Mouse (Mus musculus): Measurements from ENCODE around the gene Nptn.
A peak's percentile ranks its signal among the peaks of the same experiment; 100 is the strongest.

Nptn gene

DNA sequence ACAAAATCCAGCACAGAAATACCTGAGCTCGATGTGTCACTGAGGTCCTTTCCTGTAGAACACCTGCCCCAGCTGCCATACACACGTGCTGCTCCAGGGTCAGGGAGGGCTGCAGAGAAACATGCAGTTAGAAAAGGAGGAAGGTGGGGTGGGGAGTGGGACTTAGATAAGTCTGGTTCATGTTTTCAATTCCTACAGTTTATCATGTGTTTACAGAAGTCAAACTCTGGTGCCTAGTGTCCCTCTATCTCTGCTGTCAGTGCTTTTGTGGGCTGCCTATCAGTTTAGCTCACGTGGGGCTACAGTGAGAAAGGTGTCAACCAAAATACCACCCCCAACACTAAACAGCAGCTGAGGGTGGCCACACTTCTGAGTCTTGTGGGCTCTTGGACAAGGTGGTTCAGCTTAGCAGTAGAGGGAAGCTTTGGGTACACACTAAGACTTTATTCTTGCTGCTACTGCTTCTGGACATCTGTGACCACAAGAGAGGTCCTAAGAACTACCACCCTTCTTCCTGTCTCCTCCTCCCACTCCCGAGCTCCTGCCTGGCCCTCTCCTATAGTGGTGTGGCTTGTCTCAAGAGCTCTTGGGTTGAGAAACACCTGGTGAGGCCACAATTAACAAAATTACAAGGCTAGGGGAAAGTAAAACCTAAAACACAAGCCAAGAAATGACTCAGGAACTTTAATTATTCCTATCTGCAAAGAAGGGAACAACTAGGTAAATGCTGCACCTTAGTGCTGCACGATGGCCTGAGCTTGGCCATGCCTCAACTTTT lies 75.9 kb downstream of the Nptn start:
- DNase-seq: no peak

DNA sequence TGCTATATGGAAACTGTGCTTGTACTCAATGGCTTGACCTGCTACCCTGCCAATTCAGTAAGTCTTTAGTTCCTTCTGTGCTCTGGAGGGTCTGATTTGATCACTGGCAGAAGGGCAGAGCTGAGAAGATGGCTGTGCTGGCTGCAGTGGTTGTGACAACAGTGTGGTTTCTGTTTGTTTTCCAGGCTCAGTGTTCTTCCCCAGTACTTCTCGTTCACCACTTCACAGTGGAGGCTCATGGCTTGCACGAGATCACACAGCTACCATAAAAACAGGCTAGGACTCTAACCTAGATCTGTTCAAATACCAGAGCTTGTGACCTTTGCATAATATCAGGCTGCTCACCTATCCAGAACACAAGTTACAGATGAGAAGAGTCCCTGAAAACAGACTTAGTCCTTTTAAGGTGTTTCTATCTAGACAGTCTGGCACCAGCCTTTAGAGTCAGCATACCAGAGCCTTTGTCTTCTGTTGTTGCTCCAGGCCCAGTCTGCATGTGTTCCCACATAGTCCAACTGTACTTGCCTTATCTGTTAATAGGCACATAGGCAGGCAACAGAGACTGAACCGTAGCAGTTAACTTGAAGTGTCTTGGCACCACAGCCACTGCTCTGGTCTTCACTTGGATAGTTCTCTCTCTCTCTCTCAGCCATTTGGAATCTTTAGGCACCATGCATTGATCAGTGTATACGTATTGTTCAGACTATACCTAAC lies 76.7 kb downstream of the Nptn start:
- DNase-seq: no peak

DNA sequence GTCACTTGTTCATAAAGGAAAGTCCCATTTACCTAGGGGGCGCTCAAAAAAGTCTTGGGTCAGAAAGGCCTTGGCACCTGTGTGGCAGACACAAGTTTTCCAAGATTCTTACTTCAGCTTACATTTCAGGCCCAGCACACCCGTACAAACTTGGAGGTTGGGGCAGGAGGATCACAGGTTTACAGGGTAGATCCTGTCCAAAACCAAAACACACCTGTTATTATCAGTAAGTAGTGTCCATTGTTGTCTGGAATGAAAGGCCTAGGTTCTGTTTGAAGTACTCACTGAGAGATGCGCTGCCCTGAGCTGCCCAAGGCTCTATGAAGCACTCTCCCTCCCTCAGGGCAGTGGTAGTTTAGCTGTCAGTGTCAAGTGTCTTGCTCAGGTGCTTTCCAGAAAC lies 77.3 kb downstream of the Nptn start:
- DNase-seq: no peak

DNA sequence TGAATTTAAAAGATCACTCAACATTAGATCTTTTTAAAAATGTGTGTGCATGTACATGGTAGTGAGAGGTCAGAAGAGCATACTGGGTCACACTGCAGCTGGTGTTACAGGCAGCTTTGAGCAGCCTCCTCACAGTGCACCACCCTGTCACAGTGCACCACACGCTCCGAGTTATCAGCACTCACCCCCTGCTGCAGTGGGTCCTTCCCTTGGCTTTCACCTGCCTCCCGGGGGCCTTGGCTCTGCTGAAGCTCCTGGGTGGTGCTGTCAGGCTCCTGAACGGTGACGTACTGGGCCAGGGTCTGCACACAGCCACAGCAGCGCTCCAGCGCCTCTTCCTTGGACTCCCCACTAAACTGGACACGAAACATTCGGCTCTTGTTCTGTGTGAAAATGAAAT lies 77.9 kb downstream of the Nptn start:
- no peak for DNase-seq

DNA sequence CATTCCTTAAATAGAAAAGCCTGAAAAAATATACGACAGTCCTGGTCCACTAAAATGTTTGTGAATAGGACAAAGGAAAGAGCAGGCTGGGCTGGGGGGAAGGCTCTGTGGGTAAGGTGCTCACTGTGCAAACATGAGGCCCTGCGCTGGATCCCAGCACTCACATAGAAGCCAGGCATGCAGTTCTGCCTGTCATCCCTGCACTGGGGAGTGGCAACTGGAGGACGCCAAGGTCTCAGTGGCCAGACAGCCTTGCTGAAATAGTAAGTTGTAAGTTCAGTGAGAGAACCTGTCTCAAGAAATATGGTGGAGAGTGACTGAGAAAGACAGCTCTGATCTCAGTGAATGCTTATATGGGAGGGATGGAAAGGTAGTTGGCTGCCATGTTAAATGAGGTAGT lies 78.6 kb downstream of the Nptn start:
- DNase-seq: no peak

DNA sequence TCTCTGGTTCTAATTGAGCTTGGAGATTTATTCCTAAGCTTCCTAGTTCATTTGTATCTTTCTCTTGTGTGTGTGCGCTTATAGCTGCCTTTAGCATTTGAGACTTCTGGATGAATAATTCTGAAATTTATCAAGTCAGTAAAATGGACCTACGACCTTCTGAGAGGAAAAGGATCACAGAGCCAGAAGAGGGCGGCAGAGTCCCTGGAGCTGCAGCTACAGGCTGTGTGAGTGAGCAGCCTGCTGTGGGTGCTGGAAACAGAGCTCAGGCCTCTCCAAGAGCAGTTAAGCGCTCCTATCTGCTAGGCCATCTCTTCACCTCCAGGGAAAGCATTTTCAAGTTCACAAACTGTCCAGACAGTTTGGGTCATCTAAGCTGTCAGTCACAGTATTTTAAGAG lies 80.0 kb downstream of the Nptn start:
- no peak for DNase-seq

DNA sequence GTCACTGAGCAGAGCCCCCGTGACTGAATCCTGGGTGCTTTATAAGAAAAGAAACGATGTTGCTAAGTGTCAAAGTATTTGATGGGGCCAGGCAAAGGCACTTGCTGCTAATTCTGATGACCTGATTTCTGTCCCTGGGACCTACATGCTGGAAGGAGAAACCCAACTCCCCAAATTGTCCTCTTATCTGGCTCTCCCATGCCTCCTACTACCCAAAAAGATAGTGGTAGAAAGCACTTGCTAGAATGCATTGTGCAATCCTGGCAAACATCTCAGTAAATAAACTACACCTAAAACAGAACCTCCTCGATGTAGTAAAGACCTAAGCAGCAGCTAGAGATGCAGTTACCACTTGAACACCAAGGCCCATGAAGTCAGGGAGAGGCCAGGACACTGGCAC lies 80.8 kb downstream of the Nptn start:
- DNase-seq: no peak

DNA sequence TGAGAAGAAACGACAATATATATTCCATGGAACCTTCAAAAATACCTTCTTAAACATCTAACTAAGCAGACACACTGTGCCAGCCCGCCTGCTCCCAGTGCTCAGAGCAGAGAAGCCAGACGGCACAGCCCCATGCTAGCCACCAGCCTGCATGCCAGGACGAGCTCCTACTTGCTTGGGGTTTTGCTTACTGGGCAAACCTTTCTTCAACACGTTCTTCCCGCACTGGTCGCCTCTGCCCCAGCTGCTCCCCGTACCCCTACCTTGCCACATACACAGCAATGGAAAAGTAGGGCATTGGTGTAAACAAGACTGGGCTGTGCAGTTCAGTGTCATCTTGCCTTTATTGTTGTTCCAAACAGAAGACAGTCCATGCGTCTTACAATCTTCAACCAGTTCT lies 83.5 kb downstream of the Nptn start:
- DNase-seq: no peak

DNA sequence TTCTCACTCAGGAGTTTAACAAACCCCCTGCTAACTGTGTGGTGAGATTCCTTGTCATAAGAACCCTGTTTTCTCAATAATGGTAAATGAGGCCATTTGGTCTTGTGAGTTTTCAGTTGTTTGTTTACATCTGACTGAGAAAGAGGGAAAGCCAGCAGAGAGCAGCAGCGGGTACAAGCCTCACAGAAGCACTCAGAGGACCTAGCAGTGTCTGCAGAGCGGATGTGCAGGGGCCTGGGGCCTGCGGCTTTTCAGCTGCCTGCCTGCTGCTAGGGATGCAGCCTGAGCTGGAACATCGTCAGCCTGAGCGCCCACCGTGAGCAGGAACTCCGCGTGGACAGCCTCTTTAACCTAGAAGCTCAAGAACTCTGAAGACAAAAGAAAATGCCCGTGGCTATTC lies 84.2 kb downstream of the Nptn start:
- no peak for DNase-seq

DNA sequence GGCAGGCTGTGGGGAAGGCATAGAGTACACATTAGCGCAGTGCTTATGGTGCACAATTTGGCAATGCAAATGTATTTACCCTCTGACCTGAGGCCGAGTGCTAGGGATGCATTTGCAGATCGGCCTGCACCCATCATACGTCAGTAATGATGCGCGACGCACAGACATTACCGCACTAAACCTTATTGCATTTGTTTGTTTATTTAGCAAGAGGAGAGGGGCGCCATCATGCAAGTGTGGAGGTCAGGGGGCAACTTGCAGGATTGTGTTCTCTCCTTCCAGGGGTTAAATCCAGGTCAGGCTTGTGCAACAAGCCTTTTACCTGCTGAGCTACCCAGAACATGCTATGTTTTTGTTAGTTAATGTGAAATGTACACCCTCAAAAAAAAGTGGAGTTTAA lies 85.2 kb downstream of the Nptn start:
- no peak for DNase-seq

DNA sequence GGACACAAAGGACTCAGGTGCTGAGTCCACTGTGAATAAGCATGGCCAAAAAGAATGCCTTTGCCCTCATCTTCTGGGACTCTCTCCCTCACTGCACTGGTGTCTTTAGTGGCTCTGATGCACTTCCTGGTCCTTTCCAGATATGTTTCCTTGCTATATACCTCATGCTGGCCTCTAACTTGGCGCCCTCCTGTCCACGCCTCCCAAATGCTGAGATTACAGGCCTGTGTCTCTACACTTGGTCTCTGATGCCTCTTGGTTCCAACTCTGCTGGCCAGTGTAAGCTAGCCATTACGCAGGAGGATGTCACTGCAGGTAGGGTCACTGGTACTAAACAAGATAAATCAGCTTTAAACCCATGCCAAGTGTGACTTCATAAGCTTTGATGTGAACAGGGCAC lies 86.1 kb downstream of the Nptn start:
- DNase-seq: no peak

DNA sequence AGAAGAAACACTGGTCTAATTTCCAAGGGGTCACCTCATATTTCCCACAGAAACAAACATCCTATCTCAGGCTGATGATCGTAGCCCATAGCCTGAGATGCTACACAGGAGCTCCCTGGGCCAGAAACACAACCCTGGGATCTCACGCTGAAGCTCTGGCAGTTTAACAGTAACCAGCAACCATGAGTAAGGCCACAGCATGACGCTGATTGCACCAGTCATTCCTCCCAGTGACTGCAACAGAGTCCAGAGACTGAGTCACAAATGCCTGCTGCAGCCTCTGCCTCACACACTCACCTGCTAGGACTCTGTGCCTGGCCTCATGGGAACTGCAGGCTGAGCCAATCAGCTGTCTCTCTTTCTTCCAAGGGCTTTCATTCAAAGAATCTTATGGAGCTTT lies 87.0 kb downstream of the Nptn start:
- no peak for DNase-seq

DNA sequence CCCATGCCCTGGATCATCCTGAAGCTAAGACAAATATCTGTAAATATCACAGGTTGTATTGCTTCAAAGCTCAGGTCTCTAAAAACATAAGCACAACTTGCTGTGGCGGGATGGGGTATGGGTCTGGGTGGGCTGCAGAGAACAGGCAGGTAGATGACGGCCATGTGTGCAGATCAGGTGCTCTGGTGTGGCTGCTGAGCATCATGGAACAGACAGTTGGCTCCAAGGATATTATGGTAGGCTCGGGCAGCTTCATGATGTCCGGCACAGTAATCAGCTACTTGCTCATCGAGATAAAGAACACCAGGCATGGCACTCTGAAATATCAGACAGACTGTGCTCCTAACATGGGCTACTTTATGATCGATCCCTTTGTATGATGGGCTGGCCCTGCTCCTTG lies 87.8 kb downstream of the Nptn start:
- DNase-seq: no peak

DNA sequence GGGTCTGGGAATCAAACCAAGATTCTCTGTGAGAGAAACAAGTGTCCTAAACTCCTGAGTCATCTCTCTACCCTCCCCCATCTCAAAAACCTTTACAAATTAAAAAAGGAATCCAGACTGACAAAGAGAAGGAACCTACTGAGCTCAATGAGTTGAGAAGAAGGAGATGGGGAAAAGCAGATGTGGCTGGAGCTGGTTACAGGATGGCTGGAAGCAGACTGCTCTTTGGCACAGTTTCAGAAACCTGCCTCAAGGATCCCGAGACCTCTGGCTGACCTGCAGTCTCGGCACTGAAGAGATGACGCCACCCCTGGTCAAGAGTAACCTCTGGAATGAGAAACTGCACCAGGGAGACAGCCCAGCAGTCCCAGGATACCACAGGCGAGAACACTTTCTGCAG lies 90.4 kb downstream of the Nptn start:
- DNase-seq: peak; percentile 33

DNA sequence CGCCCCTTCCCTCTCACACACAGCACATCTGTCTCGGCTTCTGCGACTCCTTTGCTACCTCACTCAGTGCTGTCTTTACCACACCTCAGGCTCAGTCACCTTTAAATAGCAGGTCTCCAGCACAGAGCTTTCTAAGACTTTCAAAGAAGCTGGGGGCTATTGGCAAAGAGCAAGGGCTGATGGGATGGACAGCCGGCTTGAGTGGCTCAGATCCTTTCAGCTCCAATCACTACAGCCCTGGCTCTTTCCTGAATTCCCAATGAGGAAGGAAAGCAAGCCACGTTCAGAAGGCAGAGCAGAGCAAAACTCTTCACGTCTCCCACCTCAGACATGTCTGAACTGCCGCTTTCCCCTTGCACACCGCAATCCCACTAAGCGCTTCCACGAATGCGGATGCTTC lies 92.7 kb downstream of the Nptn start:
- DNase-seq: no peak

DNA sequence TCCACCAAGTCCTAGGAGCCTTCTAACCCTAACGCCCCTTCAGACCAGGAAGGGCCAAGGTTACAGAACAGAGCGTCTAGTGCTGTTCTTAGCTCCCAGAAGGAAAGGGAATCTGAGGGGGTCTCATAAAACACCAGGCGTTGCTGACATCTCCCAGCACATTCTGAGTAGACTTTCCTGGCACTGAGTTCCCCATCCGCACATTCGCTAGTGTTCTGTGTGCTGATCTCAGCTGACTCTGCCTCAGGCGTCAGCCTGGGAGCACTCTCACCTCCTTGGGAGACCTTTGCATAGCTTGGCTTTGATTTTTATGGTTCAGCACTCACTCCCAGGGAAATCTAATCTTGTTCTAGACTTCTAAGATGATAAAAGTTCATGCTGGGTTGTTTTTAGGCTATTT lies 93.3 kb downstream of the Nptn start:
- no peak for DNase-seq

DNA sequence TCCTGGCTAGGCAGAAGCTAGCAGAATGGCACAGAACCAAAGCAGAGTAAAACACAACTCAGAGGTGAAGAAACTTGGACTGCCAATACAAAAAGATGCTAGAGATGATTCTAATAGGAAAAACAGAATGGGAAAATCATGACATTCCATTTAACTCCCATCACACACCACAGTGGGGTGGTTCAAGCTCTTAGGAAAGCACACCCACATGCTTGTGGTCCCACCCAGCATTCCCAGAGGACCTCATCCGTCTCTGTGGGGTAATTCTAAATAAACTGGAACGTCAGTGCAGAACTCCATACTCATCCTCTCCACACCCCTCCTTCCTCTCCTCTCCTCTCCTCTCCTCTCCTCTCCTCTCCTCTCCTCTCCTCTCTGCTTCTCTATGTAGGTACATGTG lies 99.4 kb downstream of the Nptn start:
- no peak for DNase-seq

DNA sequence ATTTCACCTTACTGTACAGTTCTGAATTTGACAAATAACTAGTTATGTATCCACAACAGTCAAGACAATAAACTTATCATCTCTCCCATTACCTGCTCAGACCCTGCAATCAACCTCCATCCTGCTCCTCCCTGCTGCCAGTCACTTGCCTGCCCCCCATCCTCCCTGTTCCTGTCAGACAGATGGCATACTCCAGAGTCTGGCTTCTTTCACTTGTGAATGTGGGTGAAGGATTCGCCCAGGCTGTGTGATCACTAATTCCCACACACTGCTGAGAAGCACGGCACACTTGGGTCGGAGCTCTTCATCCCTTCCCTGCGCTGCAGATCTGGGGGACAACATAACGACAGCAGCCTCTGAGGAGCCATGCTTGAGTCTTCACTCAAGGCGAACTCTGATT lies 100.1 kb downstream of the Nptn start:
- DNase-seq: no peak

DNA sequence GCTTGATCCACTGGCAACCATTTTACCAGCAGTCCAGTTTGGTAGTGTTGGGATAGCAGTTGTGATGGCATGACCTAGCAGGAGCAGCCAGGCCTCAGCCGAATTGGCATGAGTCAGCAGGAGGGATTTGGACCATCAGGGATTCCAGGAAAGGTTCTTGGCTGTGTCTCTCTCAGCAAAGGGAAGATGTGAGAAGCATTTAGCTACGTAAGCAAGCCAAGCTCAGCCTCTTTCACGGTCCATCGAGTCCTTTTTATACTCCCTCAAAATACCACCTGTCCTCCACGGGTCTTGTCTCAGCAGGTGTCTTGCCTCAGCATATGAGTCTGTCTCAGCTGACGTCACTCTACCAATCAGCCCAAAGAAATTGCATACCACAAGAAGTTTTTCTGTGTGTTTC lies 101.3 kb downstream of the Nptn start:
- DNase-seq: no peak

DNA sequence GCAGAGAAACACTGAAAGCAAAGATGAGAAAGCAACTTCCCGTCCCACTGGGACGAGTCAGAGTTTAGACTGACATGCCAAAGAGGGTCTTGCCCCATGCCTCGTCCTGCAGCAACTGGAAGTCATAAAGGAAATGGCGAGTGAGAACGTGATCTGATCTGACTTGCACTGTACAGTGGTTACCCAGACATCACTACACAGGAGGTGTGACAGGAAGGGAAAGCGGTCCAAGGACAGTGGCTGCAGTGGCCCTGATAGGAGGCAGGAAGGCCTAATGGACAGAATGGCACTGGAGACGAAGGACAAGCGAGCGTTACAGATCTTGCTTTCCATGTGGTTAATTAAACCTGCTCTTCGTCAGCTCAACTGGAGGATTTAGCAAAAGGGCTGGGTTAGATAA lies 103.2 kb downstream of the Nptn start:
- no peak for DNase-seq

DNA sequence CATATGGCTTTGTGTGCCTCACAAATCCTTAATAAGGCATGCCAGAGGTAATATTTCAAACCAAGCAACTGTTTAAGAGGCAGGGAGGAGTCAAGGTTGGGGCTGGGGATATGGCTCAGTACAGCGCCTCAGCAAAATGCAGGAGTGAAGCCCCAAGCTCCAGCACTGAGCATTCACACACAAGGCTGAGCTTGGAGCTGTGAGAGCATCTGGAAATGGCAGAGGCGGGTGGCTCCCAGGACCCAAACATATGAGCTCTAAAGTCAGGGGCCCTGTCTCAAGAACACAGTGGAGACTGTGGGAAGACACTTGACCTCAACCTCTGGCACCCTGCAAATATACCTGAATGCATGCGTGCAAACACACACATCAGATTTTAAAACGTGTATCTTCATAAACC lies 106.0 kb downstream of the Nptn start:
- no peak for DNase-seq

DNA sequence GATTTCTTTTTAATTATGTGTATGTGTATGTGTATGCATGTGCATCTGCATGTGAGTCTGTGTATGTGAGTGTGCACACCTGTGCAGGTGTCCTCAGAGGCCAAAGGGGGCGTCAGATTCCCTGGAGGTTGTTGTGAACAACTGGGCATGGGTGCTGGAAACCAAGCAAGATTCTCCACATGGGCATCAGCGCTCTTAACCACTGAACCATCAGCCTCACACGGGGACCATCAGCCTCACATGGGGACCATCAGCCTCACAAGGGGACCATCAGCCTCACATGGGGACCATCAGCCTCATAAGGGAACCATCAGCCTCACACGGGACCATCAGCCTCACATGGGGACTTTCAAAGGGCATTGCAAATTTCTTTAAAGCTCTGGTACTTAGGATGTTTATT lies 108.7 kb downstream of the Nptn start:
- DNase-seq: no peak

DNA sequence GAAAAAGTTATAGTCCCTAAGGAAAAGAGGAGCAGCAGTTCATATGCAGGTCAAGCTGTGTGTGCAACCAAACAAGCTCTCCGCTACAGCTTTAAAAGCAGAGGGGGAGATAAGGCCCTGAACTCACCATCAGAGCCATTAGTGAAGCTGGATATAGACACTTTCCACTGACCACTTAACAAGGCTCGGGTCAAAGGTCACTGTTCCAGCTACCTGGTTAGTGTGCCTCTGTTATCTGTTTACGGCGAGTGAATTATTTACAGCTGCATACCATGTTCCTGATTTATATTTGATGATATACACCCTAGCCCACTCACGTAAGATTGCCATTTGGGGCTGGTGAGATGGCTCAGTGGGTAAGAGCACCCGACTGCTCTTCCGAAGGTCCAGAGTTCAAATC lies 109.4 kb downstream of the Nptn start:
- DNase-seq: no peak

DNA sequence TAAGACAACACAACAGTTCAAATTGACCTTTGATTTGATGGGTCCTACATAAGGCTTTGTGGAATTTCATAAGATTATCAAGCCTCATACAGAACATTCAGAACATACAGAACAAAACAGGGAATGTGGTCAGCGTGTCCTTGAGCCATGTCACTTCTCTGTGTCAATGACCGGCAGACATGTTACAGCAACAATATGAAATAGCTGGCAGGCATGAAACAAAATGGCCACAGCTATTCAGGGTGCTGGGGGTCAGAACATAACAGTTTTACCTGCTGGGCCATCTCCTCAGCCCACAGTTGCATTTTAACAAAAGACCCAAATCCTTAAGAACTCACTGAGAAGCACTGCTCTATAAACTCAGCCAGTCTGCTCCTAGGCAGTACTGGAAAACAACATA lies 116.4 kb downstream of the Nptn start:
- DNase-seq: no peak

DNA sequence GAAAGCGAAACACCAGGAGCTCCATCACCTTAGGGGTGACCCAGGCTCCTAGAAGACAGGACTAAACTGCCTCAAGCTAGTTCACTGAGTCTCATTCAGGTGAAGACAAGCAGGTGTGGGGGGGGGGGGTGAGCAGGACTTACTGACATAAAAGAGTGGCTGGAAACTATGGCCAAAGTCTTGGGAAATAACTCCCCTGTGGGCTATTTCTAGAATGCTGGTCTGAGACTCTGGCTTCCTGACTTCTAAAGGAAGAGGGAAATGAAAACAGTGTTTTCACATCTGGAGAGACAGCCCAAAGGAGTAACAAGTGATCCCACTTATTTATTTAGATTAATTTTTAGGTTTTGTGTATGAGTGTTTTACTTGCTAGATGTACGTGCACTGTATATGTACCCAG lies 119.7 kb downstream of the Nptn start:
- DNase-seq: no peak
